Mouse (Mus musculus) embryonic fibroblast, embryonic 13.5 days (primary cell): Measurements from ENCODE around the gene Ryk.

Experiments used
- CTCF ChIP-seq: IDR thresholded peaks from 2 replicates; pipeline ENCODE4 v1.5.1; 2011; ENCODE audit warnings: mild to moderate bottlenecking, control low read depth, low read length, moderate library complexity, borderline replicate concordance; ENCODE audit not compliant: insufficient read depth
- POLR2A ChIP-seq: IDR thresholded peaks from 2 replicates; pipeline ENCODE4 v1.6.1; 2011; ENCODE audit warnings: low read depth, mild to moderate bottlenecking, control low read depth, low read length, moderate library complexity

GRCm38 (mm10) chr9:102842498-102842897 lies 7.8 kb downstream of the Ryk start:
- TF ChIP-seq POLR2A (0 out of 2 replicates have a peak, but pooled peaks have one; percentile 30), CTCF (no peak)
